Mouse (Mus musculus) midbrain, postnatal 0 days (tissue): ENCODE measurements at regions not wholly inside any gene's neighbourhood (a gene's known extent, or its start where the extent isn't known, plus 50 kb on each side); places are given as distances from the start of the nearest gene placed in this dataset.
A peak's percentile ranks its signal among the peaks of the same experiment; 100 is the strongest.

Experiments used
- ATAC-seq: fragments of 200-750 bp; cut with Nextera tagmentation; 2 replicates; pipeline ENCODE4 v1.8.0; 2017; ENCODE audit warnings: moderate number of reproducible peaks, mild to moderate bottlenecking, moderate TSS enrichment, moderate library complexity; ENCODE audit not compliant: low FRiP score
- DNase-seq: peaks from one replicate; pipeline ENCODE4 v3.0.0-alpha.2; 2015; ENCODE audit warnings: low spot score
- H3K27ac ChIP-seq: fragments of 300-500 bp; sonication (generic); 2 replicates; pipeline ENCODE4 v1.5.1; 2014; ENCODE audit warnings: low read depth, mild to moderate bottlenecking, low read length, mixed read lengths
- H3K27me3 ChIP-seq: fragments of 300-500 bp; sonication (generic); 2 replicates; pipeline ENCODE4 v1.6.1; 2014; ENCODE audit warnings: low read length, control low read depth, mixed read lengths; ENCODE audit not compliant: insufficient read depth
- H3K36me3 ChIP-seq: fragments of 300-500 bp; sonication (generic); 2 replicates; pipeline ENCODE4 v1.6.1; 2014; ENCODE audit warnings: low read length, control low read depth, mixed read lengths; ENCODE audit not compliant: insufficient read depth
- H3K4me1 ChIP-seq: fragments of 300-500 bp; sonication (generic); 2 replicates; pipeline ENCODE4 v1.6.1; 2014; ENCODE audit warnings: mild to moderate bottlenecking, control low read depth, antibody characterized with exemption, low read length, mixed read lengths; ENCODE audit not compliant: insufficient read depth
- H3K4me2 ChIP-seq: fragments of 300-500 bp; sonication (generic); 2 replicates; pipeline ENCODE4 v1.6.1; 2014; ENCODE audit warnings: low read depth, mild to moderate bottlenecking, low read length, mixed read lengths; ENCODE audit not compliant: poor library complexity, severe bottlenecking
- H3K4me3 ChIP-seq: fragments of 300-500 bp; sonication (generic); 2 replicates; pipeline ENCODE4 v1.5.1; 2014; ENCODE audit warnings: low read depth, mild to moderate bottlenecking, low read length, moderate library complexity
- H3K9ac ChIP-seq: fragments of 300-500 bp; sonication (generic); replicated peaks from 2 replicates; pipeline ENCODE4 v1.6.1; 2014; ENCODE audit warnings: mild to moderate bottlenecking, low read length, moderate library complexity, mixed read lengths; ENCODE audit not compliant: poor library complexity, severe bottlenecking
- H3K9me3 ChIP-seq: fragments of 300-500 bp; sonication (generic); 2 replicates; pipeline ENCODE4 v1.6.1; 2016; ENCODE audit warnings: low read length, control low read depth
- CTCF ChIP-seq: IDR thresholded peaks from 2 replicates; pipeline ENCODE4 v1.5.1; 2016; ENCODE audit warnings: antibody characterized with exemption, mild to moderate bottlenecking
- WGBS: fragments of 180-500 bp; shearing (Covaris S2); extraction: QIAGEN DNeasy Blood & Tissue Kit; methylation state at CpG from one replicate; pipeline ENCODE4 v1.1.7; 2014; 5-methylcytosine and 5-hydroxymethylcytosine counted together

DNA sequence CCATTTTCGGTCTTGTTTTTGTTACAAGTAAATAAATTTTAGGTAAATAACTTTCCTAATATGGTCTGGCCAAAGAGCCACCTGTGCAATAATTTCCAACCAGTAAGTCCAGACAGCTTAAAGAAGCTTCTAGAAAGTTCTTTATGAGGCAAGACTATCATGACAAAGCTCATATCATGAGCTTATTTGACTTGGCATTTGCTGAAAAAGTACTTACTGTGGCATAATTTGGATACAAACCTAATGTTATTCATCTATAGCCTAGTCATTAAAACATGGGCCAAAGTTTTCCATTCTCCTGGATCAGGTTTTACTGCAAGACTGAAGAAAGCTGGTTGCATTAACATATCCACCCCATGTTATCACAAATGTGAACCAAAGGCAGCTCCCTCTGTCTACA lies 182.1 kb upstream of the Thbs1 start:
- Histone ChIP-seq H3K4me1 (no peaks in the 10 kb centered on the region), H3K4me2 (no peak overlapping the region), H3K4me3 (no peak overlapping the region), H3K9me3 (no peaks in the 10 kb centered on the region), H3K27ac (no peak overlapping the region), H3K36me3 (no peaks in the 10 kb centered on the region), H3K9ac (no peak overlapping the region), H3K27me3 (no peaks in the 10 kb centered on the region)
- ATAC-seq (no peak), DNase-seq (no peak)
- TF ChIP-seq CTCF: no peak
- 100% methylated on average over 1 of the region's 1 CpGs for whole genome bisulfite sequencing

DNA sequence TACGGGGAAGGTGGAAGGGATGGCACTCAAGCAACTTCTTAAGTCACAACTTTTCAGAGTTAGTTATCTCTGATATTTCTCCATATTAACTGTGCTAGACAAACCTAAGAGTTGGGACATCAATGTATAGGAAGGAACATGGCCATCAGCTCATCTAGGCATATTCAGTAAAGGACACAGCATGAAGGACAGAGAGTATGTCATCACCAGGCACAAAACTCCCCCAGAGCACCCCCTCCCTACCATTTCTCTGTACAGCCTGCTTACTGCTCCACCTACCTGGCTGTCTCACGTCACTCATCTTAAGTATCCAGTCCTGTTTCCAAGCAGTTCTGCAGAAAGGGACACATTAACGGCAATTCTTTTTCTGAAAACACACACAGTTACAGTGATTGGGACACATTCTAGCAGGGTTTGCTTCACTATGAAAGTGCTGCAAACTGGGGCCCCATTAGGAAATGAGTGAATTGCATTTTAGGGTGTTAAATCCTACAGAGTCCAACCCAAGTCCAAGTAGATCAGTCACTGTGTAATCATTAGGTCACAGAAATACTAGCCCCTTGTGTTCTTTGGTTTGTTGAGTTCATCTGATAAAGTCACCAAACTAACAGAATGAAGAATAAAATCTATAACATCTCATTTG lies 180.7 kb upstream of the Thbs1 start:
- WGBS: 82% methylated on average over 3 of the region's 3 CpGs
- no peak for ATAC-seq
- no peak overlapping the region for H3K27ac ChIP-seq

DNA sequence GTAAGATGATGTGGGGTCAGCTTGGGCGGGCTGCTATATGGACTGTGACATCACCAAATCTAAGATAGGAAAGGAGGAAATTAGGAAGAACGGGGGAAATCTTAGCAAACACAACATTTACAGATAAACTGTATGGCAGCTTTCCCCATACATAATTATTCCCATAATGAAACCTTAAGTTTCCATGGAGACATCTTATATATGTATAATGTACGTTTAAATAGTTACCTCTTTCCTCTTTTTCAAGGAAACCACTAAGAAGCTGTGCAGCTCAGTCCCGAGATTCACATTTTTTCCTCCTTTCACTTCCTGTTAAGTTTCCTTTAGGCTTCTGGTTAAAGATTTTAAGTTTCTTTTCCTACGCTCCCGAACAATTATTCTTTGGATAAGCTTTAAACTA lies 175.1 kb upstream of the Thbs1 start:
- no peak for DNase-seq
- no peaks in the 10 kb centered on the region for H3K4me1 ChIP-seq
- no peak overlapping the region for H3K4me3 ChIP-seq
- H3K4me2 ChIP-seq: no peak overlapping the region
- H3K9ac ChIP-seq: no peak overlapping the region
- H3K27ac ChIP-seq: no peak overlapping the region
- ATAC-seq: no peak
- no peak for TF ChIP-seq CTCF
- no peaks in the 10 kb centered on the region for H3K36me3 ChIP-seq
- no peaks in the 10 kb centered on the region for H3K27me3 ChIP-seq
- no peaks in the 10 kb centered on the region for H3K9me3 ChIP-seq
- WGBS: 83% methylated on average over 6 of the region's 6 CpGs

More for the DNA sequence above, 180.7 kb upstream of the Thbs1 start:
- H3K4me1 ChIP-seq: no peaks in the 10 kb centered on the region
- no peaks in the 10 kb centered on the region for H3K9me3 ChIP-seq
- no peak overlapping the region for H3K4me3 ChIP-seq
- H3K27me3 ChIP-seq: no peaks in the 10 kb centered on the region
- no peak for TF ChIP-seq CTCF
- H3K4me2 ChIP-seq: no peak overlapping the region
- H3K36me3 ChIP-seq: no peaks in the 10 kb centered on the region
- no peak for DNase-seq
- H3K9ac ChIP-seq: no peak overlapping the region

DNA sequence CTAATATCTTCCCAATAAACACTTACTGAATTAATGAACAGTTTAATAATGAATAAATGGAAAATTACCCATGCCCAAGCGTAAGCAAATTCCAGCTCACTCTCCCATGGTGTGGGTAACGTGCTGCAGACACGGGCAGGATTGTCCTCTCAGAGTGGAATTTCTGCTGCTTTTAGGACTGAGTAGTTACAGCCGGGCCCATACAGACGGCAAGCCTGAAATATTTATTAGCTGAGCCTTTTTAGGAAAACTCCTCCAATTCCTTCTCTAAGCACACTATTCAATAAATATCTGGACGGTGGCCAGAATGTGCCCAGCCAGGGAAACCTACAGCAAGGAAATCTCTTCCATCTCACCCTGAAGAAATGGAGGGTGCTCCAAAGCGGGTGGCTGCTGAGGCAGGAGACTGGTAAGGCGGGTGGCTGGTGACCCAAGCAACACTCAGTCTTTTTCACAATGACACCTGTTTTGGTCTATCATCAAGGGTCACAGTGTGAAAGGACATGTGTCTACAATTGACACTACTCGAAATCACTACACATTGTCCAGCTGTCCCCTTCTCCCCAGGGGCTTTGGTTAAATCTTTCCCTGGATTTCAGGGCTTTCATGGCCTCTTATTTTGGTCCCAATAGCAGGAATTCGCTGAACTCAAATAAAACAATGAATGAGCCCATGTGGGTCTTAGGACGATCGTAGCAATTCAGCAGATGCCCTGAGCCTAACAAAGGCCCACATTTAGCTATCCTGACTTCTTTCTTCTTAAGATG lies 173.2 kb upstream of the Thbs1 start:
- Histone ChIP-seq H3K4me2 (no peak overlapping the region), H3K27ac (no peak overlapping the region), H3K27me3 (no peaks in the 10 kb centered on the region), H3K4me3 (no peak overlapping the region), H3K9ac (no peak overlapping the region), H3K4me1 (no peaks in the 10 kb centered on the region), H3K36me3 (no peaks in the 10 kb centered on the region), H3K9me3 (no peaks in the 10 kb centered on the region)
- WGBS: 25% methylated on average over 12 of the region's 12 CpGs
- no peak for ATAC-seq
- TF ChIP-seq CTCF: no peak
- peak; percentile 26 for DNase-seq

DNA sequence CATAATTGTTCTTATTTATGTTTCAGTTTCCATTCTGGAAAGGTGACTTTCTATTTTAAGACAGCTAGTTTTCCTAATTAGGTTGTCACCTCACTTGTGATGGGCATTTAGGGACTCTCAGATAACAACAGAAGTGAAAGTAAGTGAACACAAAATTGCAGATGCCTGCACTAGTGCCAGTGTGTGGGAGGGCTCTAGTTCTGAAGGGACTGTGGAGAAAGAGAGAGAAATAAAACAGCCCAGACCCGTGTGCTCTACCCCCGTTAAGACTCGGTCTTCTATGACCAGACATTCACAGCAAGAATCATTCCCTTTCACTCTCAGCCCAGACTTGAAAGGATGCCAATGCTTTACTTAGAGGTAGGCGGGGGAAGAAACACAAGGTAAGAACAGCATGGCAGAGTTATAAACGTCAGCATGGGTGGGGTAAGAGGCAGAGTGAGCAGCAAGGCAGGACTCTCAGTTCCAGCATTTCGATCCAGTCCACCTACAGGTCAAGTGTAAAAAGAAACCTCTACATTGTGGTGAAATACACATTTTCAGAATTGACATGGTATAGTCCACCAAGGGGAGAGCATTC lies 170.1 kb upstream of the Thbs1 start:
- WGBS: 49% methylated on average over 6 of the region's 6 CpGs
- no peak for ATAC-seq
- no peaks in the 10 kb centered on the region for H3K9me3 ChIP-seq
- no peak overlapping the region for H3K27ac ChIP-seq
- no peak overlapping the region for H3K4me3 ChIP-seq
- H3K4me1 ChIP-seq: no peaks in the 10 kb centered on the region
- DNase-seq: peak; percentile 5
- H3K36me3 ChIP-seq: no peaks in the 10 kb centered on the region
- H3K4me2 ChIP-seq: no peak overlapping the region
- no peaks in the 10 kb centered on the region for H3K27me3 ChIP-seq
- no peak overlapping the region for H3K9ac ChIP-seq
- no peak for TF ChIP-seq CTCF

DNA sequence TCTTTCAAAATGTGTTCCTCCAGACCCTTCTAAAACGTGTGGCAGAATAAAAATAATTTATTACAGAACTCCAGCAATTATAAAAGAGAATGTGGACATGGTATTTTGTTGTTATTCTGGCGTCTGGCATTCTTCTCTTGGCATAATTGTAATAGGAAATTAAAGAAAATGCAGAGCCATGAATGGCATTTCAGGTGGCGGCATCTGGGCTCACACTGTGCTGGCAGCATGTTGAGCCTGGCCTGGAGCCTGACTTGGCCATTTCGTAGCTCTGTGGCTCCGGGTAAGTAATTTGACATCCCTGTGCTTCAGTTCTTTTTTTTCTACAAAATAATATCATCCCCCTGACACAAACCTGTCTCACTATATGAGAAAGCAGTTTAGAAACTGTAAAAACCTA lies 168.0 kb upstream of the Thbs1 start:
- WGBS: 63% methylated on average over 5 of the region's 5 CpGs
- Histone ChIP-seq H3K9ac (no peak overlapping the region), H3K36me3 (no peaks in the 10 kb centered on the region), H3K27me3 (no peaks in the 10 kb centered on the region), H3K4me2 (no peak overlapping the region), H3K4me3 (no peak overlapping the region), H3K9me3 (no peaks in the 10 kb centered on the region), H3K4me1 (no peaks in the 10 kb centered on the region), H3K27ac (no peak overlapping the region)
- no peak for ATAC-seq
- TF ChIP-seq CTCF: no peak
- DNase-seq: peak; percentile 4
